Mouse (Mus musculus): ENCODE results near the gene Arpc2. TPM values are rescaled to one million over a fixed set of nuclear protein-coding genes. Genes with fewer than 3 reads are reported as not detected.

Arpc2 gene
- polyA plus RNA-seq, 1 experiment from 2014 or later: 341 TPM

GRCm38 (mm10) chr1:74298996-74299395, 63.1 kb downstream of the Arpc2 start:
- Histone ChIP-seq H3K9ac (ENCODE audit: low read length) (no peak overlapping the region), H3K36me3 (ENCODE audit: control insufficient read depth, insufficient read depth, low read length) (0 out of 2 replicates have a peak, but pooled peaks cover 7% of the 10 kb centered on the region), H3K4me2 (ENCODE audit: low read length) (no peak overlapping the region), H3K27ac (ENCODE audit: low read depth, low read length) (no peak overlapping the region), H3K9me3 (replicated peaks; ENCODE audit: control insufficient read depth, low read length) (no peaks in the 10 kb centered on the region), H3K4me1 (ENCODE audit: control insufficient read depth, insufficient read depth, low read length) (peaks cover 18% of the 10 kb centered on the region), H3K4me3 (ENCODE audit: low read depth, low read length) (no peak overlapping the region), H3K27me3 (replicated peaks; ENCODE audit: control insufficient read depth, insufficient read depth, low read length) (peaks cover 4% of the 10 kb centered on the region; the same call in 1 of the 2 replicates)
- no peak for ATAC-seq
- 70% methylated on average over 5 of the region's 5 CpGs for WGBS
- no peak for DNase-seq (ENCODE audit: low spot score)

DNA sequence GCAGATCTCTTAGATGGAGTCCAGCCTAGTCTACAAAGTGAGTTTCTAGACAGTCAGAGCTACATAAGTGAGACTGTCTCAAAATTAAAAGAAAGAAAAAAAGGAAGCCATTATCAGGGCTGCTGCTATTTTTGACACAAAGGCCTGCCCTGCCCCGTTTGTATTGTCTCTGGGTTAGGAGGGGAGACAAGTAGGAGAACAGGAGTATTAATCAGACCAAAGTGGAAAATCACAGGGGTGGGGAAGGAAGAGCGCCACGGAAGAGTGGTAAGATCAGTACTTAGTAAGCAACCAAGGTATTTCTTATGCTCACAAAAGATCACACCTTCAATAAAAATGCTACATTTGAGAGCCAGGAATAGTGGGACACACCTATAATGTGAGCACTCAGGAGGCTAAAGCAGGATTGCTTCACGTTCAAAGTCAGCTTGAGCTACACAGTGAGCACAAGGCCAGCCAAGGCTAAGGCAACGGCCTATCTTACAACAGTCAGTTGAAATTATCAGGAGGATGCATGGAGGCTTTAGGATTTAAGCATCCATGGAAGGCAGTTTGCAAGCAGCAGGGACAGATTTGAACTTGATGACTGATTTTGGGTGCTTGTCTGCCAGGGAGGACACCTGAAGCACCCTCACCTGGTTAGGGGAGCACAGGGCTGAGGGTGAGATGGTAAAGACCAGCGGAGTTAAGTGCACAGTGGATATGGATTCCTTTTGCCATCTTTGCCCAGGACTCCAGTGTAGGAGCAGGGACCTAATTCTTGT, 64.6 kb downstream of the Arpc2 start:
- H3K27ac ChIP-seq (ENCODE audit: low read depth, low read length): no peak overlapping the region
- no peak for DNase-seq (ENCODE audit: low spot score)
- H3K36me3 ChIP-seq (ENCODE audit: control insufficient read depth, insufficient read depth, low read length): 0 out of 2 replicates have a peak, but pooled peaks cover 7% of the 10 kb centered on the region
- 87% methylated on average over 6 of the region's 6 CpGs for WGBS
- H3K9me3 ChIP-seq (replicated peaks; ENCODE audit: control insufficient read depth, low read length): no peaks in the 10 kb centered on the region
- no peak overlapping the region for H3K9ac ChIP-seq (ENCODE audit: low read length)
- peaks cover 10% of the 10 kb centered on the region for H3K27me3 ChIP-seq (replicated peaks; ENCODE audit: control insufficient read depth, insufficient read depth, low read length)
- H3K4me3 ChIP-seq (ENCODE audit: low read depth, low read length): no peak overlapping the region
- no peak overlapping the region for H3K4me2 ChIP-seq (ENCODE audit: low read length)
- no peak for ATAC-seq
- peaks cover 14% of the 10 kb centered on the region for H3K4me1 ChIP-seq (ENCODE audit: control insufficient read depth, insufficient read depth, low read length)

DNA sequence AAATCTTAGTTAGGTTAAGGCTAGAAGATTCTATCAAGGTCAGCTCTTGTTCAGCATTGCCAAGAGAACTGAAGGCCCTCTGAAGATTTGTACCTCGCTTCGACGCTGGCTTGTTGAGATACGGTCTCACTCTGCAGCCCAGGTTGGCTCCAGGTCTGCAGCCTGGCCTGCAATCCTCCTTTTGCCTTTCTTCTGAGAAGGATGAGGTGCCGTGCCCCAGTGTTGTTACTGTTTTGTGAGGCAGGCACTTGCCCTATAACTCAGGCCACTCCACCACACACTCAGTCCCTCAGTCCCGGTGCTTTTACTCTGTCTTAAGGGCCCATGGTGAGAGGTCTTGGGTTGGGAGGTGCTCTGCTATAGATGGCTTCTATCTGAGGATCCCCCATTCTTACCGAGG, 66.3 kb downstream of the Arpc2 start:
- ATAC-seq (no peak), DNase-seq (ENCODE audit: low spot score) (no peak)
- Histone ChIP-seq H3K36me3 (ENCODE audit: control insufficient read depth, insufficient read depth, low read length) (0 out of 2 replicates have a peak, but pooled peaks cover 2% of the 10 kb centered on the region), H3K4me2 (ENCODE audit: low read length) (no peak overlapping the region), H3K9me3 (replicated peaks; ENCODE audit: control insufficient read depth, low read length) (no peaks in the 10 kb centered on the region), H3K27ac (ENCODE audit: low read depth, low read length) (no peak overlapping the region), H3K4me1 (ENCODE audit: control insufficient read depth, insufficient read depth, low read length) (peaks cover 9% of the 10 kb centered on the region), H3K9ac (ENCODE audit: low read length) (no peak overlapping the region), H3K27me3 (replicated peaks; ENCODE audit: control insufficient read depth, insufficient read depth, low read length) (peaks cover 10% of the 10 kb centered on the region), H3K4me3 (ENCODE audit: low read depth, low read length) (no peak overlapping the region)
- WGBS: 96% methylated on average over 7 of the region's 7 CpGs

DNA sequence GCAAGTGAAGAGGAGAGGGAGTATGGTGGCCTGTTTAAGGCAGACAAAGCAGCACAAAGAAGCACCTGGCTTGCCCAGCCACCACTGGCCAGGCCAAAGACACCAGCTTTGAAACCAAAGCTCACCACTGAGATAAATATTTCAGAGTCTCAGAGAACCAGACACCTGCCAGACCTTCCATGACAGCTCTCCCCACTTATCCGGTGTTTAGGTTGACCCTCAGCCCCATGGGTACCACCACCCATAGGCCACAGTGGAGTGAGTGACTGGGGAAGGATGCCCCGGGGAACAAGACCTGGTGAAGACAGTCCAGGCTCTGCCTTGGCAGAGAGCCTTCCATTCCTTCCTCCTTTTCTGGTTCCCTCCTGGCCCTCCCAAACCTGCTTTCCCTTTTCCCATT, 67.0 kb downstream of the Arpc2 start:
- no peak overlapping the region for H3K4me2 ChIP-seq (ENCODE audit: low read length)
- 0 out of 2 replicates have a peak, but pooled peaks cover 2% of the 10 kb centered on the region for H3K36me3 ChIP-seq (ENCODE audit: control insufficient read depth, insufficient read depth, low read length)
- H3K27ac ChIP-seq (ENCODE audit: low read depth, low read length): no peak overlapping the region
- WGBS: 90% methylated on average over 2 of the region's 2 CpGs
- no peak for DNase-seq (ENCODE audit: low spot score)
- no peaks in the 10 kb centered on the region for H3K9me3 ChIP-seq (replicated peaks; ENCODE audit: control insufficient read depth, low read length)
- no peak overlapping the region for H3K9ac ChIP-seq (ENCODE audit: low read length)
- H3K27me3 ChIP-seq (replicated peaks; ENCODE audit: control insufficient read depth, insufficient read depth, low read length): peaks cover 10% of the 10 kb centered on the region
- peaks cover 9% of the 10 kb centered on the region for H3K4me1 ChIP-seq (ENCODE audit: control insufficient read depth, insufficient read depth, low read length)
- ATAC-seq: no peak
- H3K4me3 ChIP-seq (ENCODE audit: low read depth, low read length): no peak overlapping the region

GRCm38 (mm10) chr1:74303509-74304338, 67.8 kb downstream of the Arpc2 start:
- DNase-seq (ENCODE audit: low spot score): peak; percentile 22
- Histone ChIP-seq H3K9ac (ENCODE audit: low read length) (peak overlapping the region; percentile 48), H3K36me3 (ENCODE audit: control insufficient read depth, insufficient read depth, low read length) (0 out of 2 replicates have a peak, but pooled peaks cover 2% of the 10 kb centered on the region), H3K4me3 (ENCODE audit: low read depth, low read length) (peak overlapping the region; percentile 40), H3K4me1 (ENCODE audit: control insufficient read depth, insufficient read depth, low read length) (peaks cover 9% of the 10 kb centered on the region), H3K27me3 (replicated peaks; ENCODE audit: control insufficient read depth, insufficient read depth, low read length) (peaks cover 10% of the 10 kb centered on the region), H3K4me2 (ENCODE audit: low read length) (peak overlapping the region; percentile 75), H3K27ac (ENCODE audit: low read depth, low read length) (no peak overlapping the region), H3K9me3 (replicated peaks; ENCODE audit: control insufficient read depth, low read length) (no peaks in the 10 kb centered on the region)
- WGBS: under 1% methylated on average over 55 of the region's 56 CpGs
- peak; percentile 74 for ATAC-seq

DNA sequence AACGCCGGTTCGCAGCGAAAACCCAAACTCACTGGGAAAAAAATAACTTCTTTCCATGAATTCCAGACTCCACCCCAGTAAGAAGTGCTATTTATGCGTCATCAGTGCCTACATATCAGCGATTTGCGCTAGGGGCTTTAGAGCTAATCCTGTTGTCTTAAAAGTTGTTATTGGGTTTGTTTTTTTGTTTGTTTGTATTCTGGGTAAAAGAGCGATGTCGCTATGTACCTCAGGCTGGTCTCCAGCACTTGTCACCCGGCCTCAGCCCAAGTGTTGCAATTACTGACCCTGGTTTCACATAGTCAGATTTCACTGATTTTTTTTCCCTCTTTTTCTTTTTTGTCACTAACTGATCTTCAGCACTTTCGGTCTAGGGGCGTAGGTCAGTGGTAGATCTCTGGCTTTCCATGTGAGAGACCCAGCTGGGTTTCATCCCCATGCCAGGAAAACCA, 68.5 kb downstream of the Arpc2 start:
- H3K27me3 ChIP-seq (replicated peaks; ENCODE audit: control insufficient read depth, insufficient read depth, low read length): peaks cover 10% of the 10 kb centered on the region

GRCm38 (mm10) chr1:74304946-74305345, 69.1 kb downstream of the Arpc2 start:
- Histone ChIP-seq H3K27me3 (replicated peaks; ENCODE audit: control insufficient read depth, insufficient read depth, low read length) (peaks cover 10% of the 10 kb centered on the region), H3K4me3 (ENCODE audit: low read depth, low read length) (no peak overlapping the region), H3K4me1 (ENCODE audit: control insufficient read depth, insufficient read depth, low read length) (peaks cover 9% of the 10 kb centered on the region), H3K36me3 (ENCODE audit: control insufficient read depth, insufficient read depth, low read length) (0 out of 2 replicates have a peak, but pooled peaks cover 2% of the 10 kb centered on the region), H3K9me3 (replicated peaks; ENCODE audit: control insufficient read depth, low read length) (no peaks in the 10 kb centered on the region), H3K9ac (ENCODE audit: low read length) (no peak overlapping the region), H3K4me2 (ENCODE audit: low read length) (no peak overlapping the region), H3K27ac (ENCODE audit: low read depth, low read length) (no peak overlapping the region)
- DNase-seq (ENCODE audit: low spot score) (no peak), ATAC-seq (no peak)
- 73% methylated on average over 4 of the region's 4 CpGs for WGBS

More for the DNA sequence above, 68.5 kb downstream of the Arpc2 start:
- Histone ChIP-seq H3K4me3 (ENCODE audit: low read depth, low read length) (peak overlapping the region; percentile 40), H3K27ac (ENCODE audit: low read depth, low read length) (no peak overlapping the region), H3K4me1 (ENCODE audit: control insufficient read depth, insufficient read depth, low read length) (peaks cover 9% of the 10 kb centered on the region), H3K4me2 (ENCODE audit: low read length) (peak overlapping the region; percentile 75), H3K9me3 (replicated peaks; ENCODE audit: control insufficient read depth, low read length) (no peaks in the 10 kb centered on the region), H3K9ac (ENCODE audit: low read length) (peak overlapping the region; percentile 48), H3K36me3 (ENCODE audit: control insufficient read depth, insufficient read depth, low read length) (0 out of 2 replicates have a peak, but pooled peaks cover 2% of the 10 kb centered on the region)
- DNase-seq (ENCODE audit: low spot score) (peak; percentile 7), ATAC-seq (no peak)
- 10% methylated on average over 12 of the region's 12 CpGs for WGBS

DNA sequence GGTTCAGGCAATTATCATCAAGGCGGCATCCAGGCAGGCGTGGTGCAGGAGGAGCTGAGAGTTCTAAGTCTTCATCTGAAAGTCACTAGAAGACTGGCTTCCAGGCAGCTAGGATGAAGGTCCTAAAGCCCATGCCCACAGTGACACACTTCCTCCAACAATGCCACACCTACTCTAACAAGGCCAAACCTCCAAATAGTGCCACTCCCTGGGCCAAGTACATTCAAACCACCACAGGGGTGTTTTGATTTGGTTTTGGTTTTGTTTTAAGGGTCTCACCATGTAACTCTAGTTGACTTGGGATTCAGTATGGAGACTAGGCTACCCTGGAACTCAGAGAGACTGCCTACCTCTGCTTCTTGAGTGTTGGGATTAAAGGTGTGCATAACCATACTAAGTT, 69.6 kb downstream of the Arpc2 start, which contains the start of gene Tmbim1:
Tmbim1 (minus strand) TSS at position 101 of the 400 bp plus-strand sequence.
- Histone ChIP-seq H3K9me3 (replicated peaks; ENCODE audit: control insufficient read depth, low read length) (no peaks in the 10 kb centered on the region), H3K4me2 (ENCODE audit: low read length) (peak within 1 kb of the TSS; percentile 75), H3K27ac (ENCODE audit: low read depth, low read length) (no peak within 1 kb of the TSS), H3K9ac (ENCODE audit: low read length) (no peak within 1 kb of the TSS), H3K27me3 (replicated peaks; ENCODE audit: control insufficient read depth, insufficient read depth, low read length) (peaks cover 10% of the 10 kb centered on the region), H3K36me3 (ENCODE audit: control insufficient read depth, insufficient read depth, low read length) (0 out of 2 replicates have a peak, but pooled peaks cover 2% of the 10 kb centered on the region), H3K4me3 (ENCODE audit: low read depth, low read length) (no peak within 1 kb of the TSS), H3K4me1 (ENCODE audit: control insufficient read depth, insufficient read depth, low read length) (peaks cover 9% of the 10 kb centered on the region)
- WGBS: 92% methylated on average over 2 of the region's 2 CpGs
- DNase-seq (ENCODE audit: low spot score) (no peak), ATAC-seq (no peak)

Measured in forebrain, embryonic 14.5 days (tissue).